Mouse (Mus musculus) lung, postnatal 0 days (tissue): ENCODE results near the gene Aqr. TPM values are rescaled to one million over a fixed set of nuclear protein-coding genes. Genes with fewer than 3 reads are reported as not detected.

Source experiments
- ATAC-seq: fragments of 200-750 bp; cut with Nextera tagmentation; 2 replicates; pipeline ENCODE4 v1.8.0; 2017; ENCODE audit warnings: moderate library complexity
- DNase-seq: peaks from one replicate; pipeline ENCODE4 v3.0.0-alpha.2; 2016; ENCODE audit warnings: low spot score
- H3K27ac ChIP-seq: fragments of 300-500 bp; sonication (generic); 2 replicates; pipeline ENCODE4 v1.5.1; 2014; ENCODE audit warnings: antibody characterized with exemption, mild to moderate bottlenecking, low read length, mixed read lengths
- H3K27me3 ChIP-seq: fragments of 300-500 bp; sonication (generic); replicated peaks from 2 replicates; pipeline ENCODE4 v1.6.1; 2014; ENCODE audit warnings: low read length, mixed read lengths; ENCODE audit not compliant: insufficient read depth
- H3K36me3 ChIP-seq: fragments of 300-500 bp; sonication (generic); 2 replicates; pipeline ENCODE4 v1.6.1; 2014; ENCODE audit warnings: low read length, mixed read lengths; ENCODE audit not compliant: insufficient read depth
- H3K4me1 ChIP-seq: fragments of 300-500 bp; sonication (generic); 2 replicates; pipeline ENCODE4 v1.6.1; 2014; ENCODE audit warnings: antibody characterized with exemption, low read depth, low read length, mixed read lengths; ENCODE audit not compliant: insufficient read depth
- H3K4me2 ChIP-seq: fragments of 300-500 bp; sonication (generic); replicated peaks from 2 replicates; pipeline ENCODE4 v1.6.1; 2014; ENCODE audit warnings: low read depth, mild to moderate bottlenecking, low read length, moderate library complexity, mixed read lengths
- H3K4me3 ChIP-seq: fragments of 300-500 bp; sonication (generic); 2 replicates; pipeline ENCODE4 v1.5.1; 2014; ENCODE audit warnings: low read depth, low read length
- H3K9ac ChIP-seq: fragments of 300-500 bp; sonication (generic); replicated peaks from 2 replicates; pipeline ENCODE4 v1.6.1; 2014; ENCODE audit warnings: low read depth, mild to moderate bottlenecking
- H3K9me3 ChIP-seq: fragments of 300-500 bp; sonication (generic); 2 replicates; pipeline ENCODE4 v1.6.1; 2016; ENCODE audit warnings: low read length, mixed read lengths
- CTCF ChIP-seq: IDR thresholded peaks from 2 replicates; pipeline ENCODE4 v1.5.1; 2016; ENCODE audit warnings: antibody characterized with exemption, mild to moderate bottlenecking
- EP300 ChIP-seq: IDR thresholded peaks from 2 replicates; pipeline ENCODE4 v1.6.1; 2016; ENCODE audit warnings: antibody characterized with exemption, mild to moderate bottlenecking, control low read depth
- WGBS: fragments of 180-500 bp; shearing (Covaris S2); extraction: QIAGEN DNeasy Blood & Tissue Kit; methylation state at CpG from one replicate; pipeline ENCODE4 v1.1.7; 2014; 5-methylcytosine and 5-hydroxymethylcytosine counted together
- polyA plus RNA-seq: library from polyadenylated mRNA; unstranded; fragments of >200 nt; fragmentation: Nextera tagmentation; extraction: Ambion mirVana; gene quantifications from 2 replicates; pipeline ENCODE4 v1.2.1, GENCODE M21; 2015

Gene Aqr
- polyA plus RNA-seq, 1 experiment from 2014 or later, result 23.3 TPM

- 100% methylated on average over 1 of the region's 1 CpGs for WGBS
- Histone ChIP-seq H3K9ac (no peak overlapping the region), H3K4me2 (no peak overlapping the region), H3K36me3 (no peaks in the 10 kb centered on the region), H3K4me1 (no peaks in the 10 kb centered on the region), H3K27ac (no peak overlapping the region), H3K9me3 (no peaks in the 10 kb centered on the region), H3K4me3 (no peak overlapping the region), H3K27me3 (no peaks in the 10 kb centered on the region)
- TF ChIP-seq EP300, result no peak
- no peak for TF ChIP-seq CTCF
- DNase-seq (no peak), ATAC-seq (no peak)
Measured at GRCm38 (mm10) chr2:114094696-114095095, 92.1 kb downstream of the Aqr start.

- Histone ChIP-seq H3K9ac (no peak overlapping the region), H3K27me3 (no peaks in the 10 kb centered on the region), H3K36me3 (no peaks in the 10 kb centered on the region), H3K4me2 (no peak overlapping the region), H3K4me3 (no peak overlapping the region), H3K9me3 (no peaks in the 10 kb centered on the region), H3K4me1 (no peaks in the 10 kb centered on the region), H3K27ac (no peak overlapping the region)
- WGBS, result 63% methylated on average over 9 of the region's 9 CpGs
- no peak for DNase-seq
- no peak for TF ChIP-seq CTCF
- no peak for TF ChIP-seq EP300
- ATAC-seq, result peak; percentile 40
Measured at GRCm38 (mm10) chr2:114093577-114093976, 93.2 kb downstream of the Aqr start.

GRCm38 (mm10) chr2:114089862-114090261, 97.0 kb downstream of the Aqr start:
- Histone ChIP-seq H3K4me1 (no peaks in the 10 kb centered on the region), H3K27me3 (no peaks in the 10 kb centered on the region), H3K27ac (no peak overlapping the region), H3K4me2 (no peak overlapping the region), H3K9me3 (no peaks in the 10 kb centered on the region), H3K4me3 (no peak overlapping the region), H3K9ac (no peak overlapping the region), H3K36me3 (no peaks in the 10 kb centered on the region)
- 81% methylated on average over 3 of the region's 3 CpGs for WGBS
- ATAC-seq (no peak), DNase-seq (no peak)
- TF ChIP-seq CTCF, result no peak
- TF ChIP-seq EP300, result no peak

GRCm38 (mm10) chr2:114087271-114087670, 99.6 kb downstream of the Aqr start:
- no peaks in the 10 kb centered on the region for H3K4me1 ChIP-seq
- no peak overlapping the region for H3K27ac ChIP-seq
- H3K9ac ChIP-seq, result no peak overlapping the region
- WGBS, result 50% methylated on average over 1 of the region's 1 CpGs
- TF ChIP-seq EP300 (no peak), CTCF (no peak)
- no peak overlapping the region for H3K4me2 ChIP-seq
- ATAC-seq, result no peak
- DNase-seq, result no peak
- H3K9me3 ChIP-seq, result no peaks in the 10 kb centered on the region
- no peaks in the 10 kb centered on the region for H3K36me3 ChIP-seq
- H3K4me3 ChIP-seq, result no peak overlapping the region
- H3K27me3 ChIP-seq, result no peaks in the 10 kb centered on the region

GRCm38 (mm10) chr2:114071876-114072275, 114.9 kb downstream of the Aqr start:
- Histone ChIP-seq H3K4me3 (no peak overlapping the region), H3K9ac (no peak overlapping the region), H3K4me2 (no peak overlapping the region), H3K27ac (no peak overlapping the region), H3K36me3 (no peaks in the 10 kb centered on the region), H3K27me3 (no peaks in the 10 kb centered on the region), H3K4me1 (no peaks in the 10 kb centered on the region), H3K9me3 (no peaks in the 10 kb centered on the region)
- DNase-seq (no peak), ATAC-seq (no peak)
- TF ChIP-seq CTCF, result no peak
- no peak for TF ChIP-seq EP300
- 62% methylated on average over 2 of the region's 2 CpGs for WGBS

- no peak for TF ChIP-seq EP300
- no peak for TF ChIP-seq CTCF
- DNase-seq, result no peak
- Histone ChIP-seq H3K27me3 (no peaks in the 10 kb centered on the region), H3K4me1 (no peaks in the 10 kb centered on the region), H3K36me3 (no peaks in the 10 kb centered on the region), H3K4me3 (no peak overlapping the region), H3K27ac (no peak overlapping the region), H3K9me3 (no peaks in the 10 kb centered on the region), H3K4me2 (no peak overlapping the region), H3K9ac (no peak overlapping the region)
- WGBS, result 66% methylated on average over 3 of the region's 3 CpGs
- ATAC-seq, result no peak
Measured at GRCm38 (mm10) chr2:114066226-114066625, 120.6 kb downstream of the Aqr start.

- WGBS, result 53% methylated on average over 2 of the region's 2 CpGs
Measured at GRCm38 (mm10) chr2:114064004-114064403, 122.8 kb downstream of the Aqr start.

More at GRCm38 (mm10) chr2:114064004-114064403, 122.8 kb downstream of the Aqr start:
- no peaks in the 10 kb centered on the region for H3K27me3 ChIP-seq
- no peak overlapping the region for H3K9ac ChIP-seq
- no peak overlapping the region for H3K4me2 ChIP-seq
- DNase-seq (no peak), ATAC-seq (no peak)
- TF ChIP-seq CTCF, result no peak
- no peak for TF ChIP-seq EP300
- no peak overlapping the region for H3K27ac ChIP-seq
- H3K36me3 ChIP-seq, result no peaks in the 10 kb centered on the region
- H3K9me3 ChIP-seq, result no peaks in the 10 kb centered on the region
- H3K4me1 ChIP-seq, result no peaks in the 10 kb centered on the region
- H3K4me3 ChIP-seq, result no peak overlapping the region
